Mouse (Mus musculus): Measurements from ENCODE around the gene Usp5.
"Not testable (repeated sequence)": the region's sequence is repeated elsewhere in the genome, so short reads cannot be mapped to it uniquely, and the experiment has no call there.

The Usp5 gene

GRCm38 (mm10) chr6:124811701-124812560 lies 17.4 kb downstream of the Usp5 start:
- DNase-seq (ENCODE audit: low spot score) = no peak

- DNase-seq (ENCODE audit: low spot score) = no peak
Measured at GRCm38 (mm10) chr6:124811403-124811665, 17.9 kb downstream of the Usp5 start.

DNA sequence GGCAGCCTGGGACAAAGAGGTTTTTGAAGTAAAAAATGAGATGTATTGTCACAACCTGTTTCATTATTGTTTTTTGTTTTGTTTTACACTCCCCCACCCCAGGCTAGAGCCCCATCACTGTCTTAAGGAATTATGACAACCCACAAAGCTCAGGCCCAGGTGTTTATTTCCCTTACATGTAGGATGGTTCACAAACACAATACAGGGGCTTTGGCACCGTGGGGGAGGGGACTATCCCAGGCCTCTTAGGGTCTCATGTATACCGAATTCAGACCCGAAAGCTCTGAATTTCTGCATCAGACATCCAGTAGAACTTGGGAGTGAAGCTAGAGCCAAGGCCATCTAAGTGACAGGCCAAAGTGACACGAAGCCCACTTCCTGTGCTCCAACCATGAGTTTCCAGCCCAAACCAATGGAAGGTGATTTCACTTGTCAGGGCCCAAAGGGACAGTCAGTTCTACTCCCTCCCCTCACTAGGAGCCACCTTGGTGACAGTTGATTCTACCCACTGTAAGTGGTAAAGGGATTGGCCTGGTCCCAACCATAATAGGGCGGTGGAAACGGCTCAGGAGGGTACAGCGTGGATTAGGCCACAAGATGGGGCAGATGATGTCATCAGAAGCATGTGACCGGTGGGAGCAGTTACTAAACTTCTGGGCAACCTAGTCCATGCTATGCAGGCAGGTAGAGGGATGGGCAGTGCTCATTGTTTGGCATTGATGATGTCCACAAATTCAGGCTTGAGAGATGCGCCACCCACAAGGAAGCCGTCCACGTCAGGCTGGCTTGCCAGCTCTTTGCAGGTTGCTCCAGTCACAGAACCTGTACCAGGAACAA lies 18.5 kb downstream of the Usp5 start:
- DNase-seq (ENCODE audit: low spot score) = not testable (repeated sequence)

DNA sequence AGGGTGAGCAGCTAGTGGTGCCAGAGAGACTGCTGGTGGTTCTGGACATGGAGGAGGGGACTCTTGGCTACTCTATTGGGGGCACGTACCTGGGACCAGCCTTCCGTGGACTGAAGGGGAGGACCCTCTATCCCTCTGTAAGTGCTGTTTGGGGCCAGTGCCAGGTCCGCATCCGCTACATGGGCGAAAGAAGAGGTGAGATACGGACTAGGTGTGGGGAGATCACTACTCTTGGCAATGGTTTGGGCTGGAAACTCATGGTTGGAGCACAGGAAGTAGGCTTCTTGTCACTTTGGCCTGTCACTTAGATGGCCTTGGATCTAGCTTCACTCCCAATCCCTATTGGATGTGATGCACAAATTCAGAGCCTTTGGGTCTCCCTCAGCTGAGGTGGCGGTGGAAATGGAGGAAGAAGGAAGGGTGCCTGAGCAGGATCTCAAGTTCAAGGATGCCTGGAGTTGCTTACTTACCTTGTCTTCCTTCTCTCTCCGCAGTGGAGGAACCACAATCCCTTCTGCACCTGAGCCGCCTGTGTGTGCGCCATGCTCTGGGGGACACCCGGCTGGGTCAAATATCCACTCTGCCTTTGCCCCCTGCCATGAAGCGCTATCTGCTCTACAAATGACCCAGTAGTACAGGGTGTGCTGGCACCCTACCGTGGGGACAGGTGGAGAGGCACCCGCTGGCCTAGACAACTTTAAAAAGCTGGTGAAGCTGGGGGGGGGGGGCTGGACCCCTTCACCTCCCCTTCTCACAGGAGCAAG lies 19.3 kb downstream of the Usp5 start:
- no peak for DNase-seq (ENCODE audit: low spot score)

GRCm38 (mm10) chr6:124809052-124809774 lies 20.1 kb downstream of the Usp5 start:
- DNase-seq (ENCODE audit: low spot score) = peak; percentile 81

DNA sequence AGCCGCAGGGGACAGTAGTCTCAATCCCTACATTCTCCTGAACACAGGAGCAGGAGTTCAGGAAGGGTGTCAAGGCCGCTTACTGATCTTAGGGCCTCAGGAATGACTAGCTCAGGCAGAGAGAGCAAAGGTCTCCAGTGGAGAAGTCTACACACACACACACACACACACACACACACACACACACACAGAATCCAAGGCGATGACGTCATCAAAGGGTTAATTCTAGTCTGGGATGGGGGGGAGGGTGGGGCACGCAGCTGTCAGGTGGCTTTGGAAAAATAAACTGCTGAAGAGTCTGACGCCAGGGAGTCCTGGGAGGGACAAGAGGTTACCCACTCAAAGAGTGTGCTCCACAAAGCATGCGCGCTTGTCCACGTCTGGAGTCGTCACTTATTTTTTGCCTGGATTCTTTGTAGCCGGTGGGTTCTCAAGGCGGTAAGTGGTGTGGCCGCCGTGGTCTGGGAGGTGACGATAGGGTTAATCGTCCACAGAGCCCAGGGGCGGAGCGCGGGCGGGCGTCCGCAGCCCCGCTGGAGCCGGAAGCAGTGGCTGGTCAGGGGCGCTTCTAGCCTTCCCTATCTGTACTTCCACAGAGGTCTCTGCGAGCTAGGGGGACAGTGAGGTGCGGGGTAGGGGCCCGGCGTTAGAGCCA lies 20.8 kb downstream of the Usp5 start, which contains the start of gene Spsb2:
TSS of gene Spsb2 (plus strand) at position 304 of the 655 bp plus-strand sequence.
- peak; percentile 56 for DNase-seq (ENCODE audit: low spot score)

- no peak for DNase-seq (ENCODE audit: low spot score)
Measured at GRCm38 (mm10) chr6:124807986-124808357, 21.3 kb downstream of the Usp5 start.

DNA sequence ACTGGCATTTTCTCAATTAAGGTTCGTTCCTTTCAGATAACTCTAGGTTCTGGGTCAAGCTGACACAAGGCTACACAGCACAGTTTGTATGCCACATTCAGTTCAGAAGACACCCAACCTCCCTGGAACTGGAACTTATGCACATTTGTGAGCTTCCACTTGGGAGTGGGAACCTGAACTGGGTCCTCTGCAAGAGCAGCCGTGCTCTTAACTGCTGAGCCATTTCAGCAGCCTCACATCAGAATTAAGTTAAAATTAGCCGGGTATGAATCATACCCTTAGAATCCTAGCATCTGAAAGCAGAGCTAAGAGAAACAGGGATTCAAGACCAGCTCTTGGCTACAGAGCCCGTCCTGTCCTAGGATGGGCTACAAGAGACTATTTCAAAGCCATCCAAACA lies 21.9 kb downstream of the Usp5 start:
- DNase-seq (ENCODE audit: low spot score) = no peak

DNA sequence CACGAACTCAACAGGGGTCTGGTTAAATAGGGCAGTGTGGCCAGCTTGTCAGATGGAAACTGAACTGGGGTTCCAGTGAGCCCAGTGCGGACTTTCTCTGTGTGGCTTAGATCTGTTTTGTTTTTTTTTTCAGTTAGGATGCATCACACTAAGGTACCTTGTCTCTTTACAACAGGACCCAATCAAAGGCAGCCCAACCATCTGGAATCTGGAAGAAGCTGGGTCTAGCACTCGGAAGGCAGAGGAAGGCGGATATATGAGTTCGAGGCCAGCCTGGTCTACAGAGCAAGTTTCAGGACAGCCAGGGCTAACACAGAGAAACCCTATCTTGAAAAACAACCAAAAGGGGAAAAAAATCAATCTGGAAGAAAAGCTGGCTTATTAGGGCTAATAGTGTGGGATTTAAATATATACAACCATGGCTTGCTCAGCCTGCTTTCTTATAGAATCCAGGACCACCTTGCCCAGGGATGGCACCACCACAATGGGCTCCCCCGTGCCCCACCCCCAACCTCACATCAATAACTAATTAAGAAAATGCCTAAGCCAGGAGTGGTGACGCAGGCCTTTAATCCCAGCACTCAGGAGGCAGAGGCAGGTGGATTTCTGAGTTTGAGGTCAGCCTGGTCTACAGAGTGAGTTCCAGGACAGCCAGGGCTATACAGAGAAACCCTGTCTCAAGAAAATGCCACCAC lies 22.7 kb downstream of the Usp5 start:
- DNase-seq (ENCODE audit: low spot score) = no peak

DNA sequence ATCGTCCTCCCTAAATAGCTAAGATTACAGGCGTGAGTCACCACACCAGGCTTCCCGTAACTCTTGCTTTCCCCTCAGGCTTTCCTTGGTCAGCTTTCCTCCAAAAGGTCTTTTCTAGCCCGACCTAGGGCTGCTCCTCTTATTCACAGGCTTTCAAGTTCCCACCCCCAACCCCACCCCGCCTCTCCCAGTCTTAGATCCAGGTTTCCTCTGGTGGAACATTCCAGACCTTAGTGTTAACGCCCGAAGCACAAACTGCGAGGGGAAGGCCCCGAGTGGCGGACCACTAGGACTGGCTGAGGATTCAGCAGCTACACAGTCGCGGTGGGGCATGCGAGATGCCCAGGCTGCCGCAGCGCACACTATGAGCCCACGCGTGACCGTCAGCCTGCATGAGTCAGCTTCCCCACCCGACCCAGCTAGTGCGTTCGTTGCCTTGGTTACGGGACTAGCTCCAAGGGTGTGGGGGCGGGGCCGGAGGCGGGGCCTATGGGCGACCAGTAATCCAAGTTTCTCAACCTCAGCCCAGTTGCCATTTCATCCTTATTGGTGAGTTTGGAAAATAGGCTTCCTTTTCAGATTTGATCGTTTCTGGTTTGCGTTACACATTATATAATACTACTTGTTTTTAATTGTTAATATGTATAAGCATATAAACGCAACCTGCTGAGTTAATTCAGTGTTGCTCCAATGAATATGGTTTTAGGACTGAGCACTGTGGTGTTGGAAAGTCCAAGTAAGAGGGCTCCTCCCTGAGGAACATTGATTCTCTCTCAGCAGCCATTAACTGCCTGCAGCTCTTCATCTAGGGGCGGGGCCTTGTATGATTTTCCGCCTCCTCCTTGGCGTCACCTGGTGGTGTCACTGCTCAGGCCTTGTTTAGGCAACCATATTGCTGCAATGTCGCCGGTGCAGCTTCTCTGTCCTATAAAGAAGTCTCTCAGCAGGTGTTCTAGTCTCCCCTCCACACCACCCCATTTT lies 23.7 kb downstream of the Usp5 start:
- peak; percentile 95 for DNase-seq (ENCODE audit: low spot score)

DNA sequence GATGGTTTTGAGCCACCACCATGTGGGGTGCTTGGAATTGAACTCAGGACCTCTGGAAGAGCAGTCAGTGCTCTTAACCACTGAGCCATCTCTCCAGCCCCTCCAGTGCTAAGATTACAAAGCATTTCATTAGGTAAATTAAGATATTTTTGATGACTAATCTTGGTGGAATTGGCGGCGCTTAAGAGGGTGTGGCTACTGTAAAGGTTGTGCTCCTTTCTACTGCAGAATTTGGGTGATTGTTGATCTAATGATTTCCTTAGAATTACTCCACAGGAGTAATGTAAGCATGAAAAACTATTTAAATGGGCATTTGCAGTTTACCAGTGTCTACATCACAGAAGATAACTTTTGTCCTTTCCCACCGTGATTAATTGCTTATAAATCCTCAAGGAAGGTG lies 24.9 kb downstream of the Usp5 start:
- no peak for DNase-seq (ENCODE audit: low spot score)

DNA sequence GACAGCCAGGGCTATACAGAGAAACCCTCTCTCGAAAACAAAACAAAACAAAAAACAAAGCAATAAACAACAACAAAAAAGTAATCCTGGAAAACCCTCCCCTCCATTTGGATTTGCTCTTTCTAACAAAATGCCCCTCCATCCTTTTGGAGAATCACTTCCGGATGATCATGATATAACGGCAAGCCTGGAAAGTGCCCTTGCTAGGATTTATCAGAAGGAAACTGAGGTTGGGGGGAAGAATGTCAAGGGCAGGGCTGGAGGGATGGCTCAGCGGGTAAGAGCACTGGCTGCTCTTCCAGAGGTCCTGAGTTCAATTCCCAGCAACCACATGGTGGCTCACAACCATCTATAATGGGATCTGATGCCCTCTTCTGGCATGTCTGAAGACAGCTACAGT lies 25.6 kb downstream of the Usp5 start:
- not testable (repeated sequence) for DNase-seq (ENCODE audit: low spot score)

- no peak for DNase-seq (ENCODE audit: low spot score)
Measured at GRCm38 (mm10) chr6:124803061-124803460, 26.2 kb downstream of the Usp5 start.

DNA sequence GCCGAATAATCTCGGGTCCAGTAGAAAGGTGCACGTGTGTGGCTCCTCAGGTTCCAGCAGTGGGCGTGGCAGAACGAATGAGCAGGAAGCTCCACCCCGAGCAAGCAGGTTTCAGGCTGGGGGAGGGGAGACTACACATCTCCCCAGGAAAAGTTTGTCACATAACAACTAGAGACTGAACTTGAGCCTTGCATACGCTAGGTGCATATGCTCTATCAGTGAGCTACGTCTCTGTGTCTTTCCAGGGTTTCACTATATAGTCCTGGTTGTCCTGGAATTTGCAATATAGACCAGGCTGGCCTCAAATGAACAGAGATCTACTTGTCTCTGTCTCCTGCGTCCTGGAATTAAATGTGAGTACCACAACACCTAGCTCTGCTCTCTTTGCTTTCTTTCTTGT lies 26.9 kb downstream of the Usp5 start:
- DNase-seq (ENCODE audit: low spot score) = not testable (repeated sequence)

GRCm38 (mm10) chr6:124796200-124796599 lies 33.1 kb downstream of the Usp5 start:
- no peak for DNase-seq (ENCODE audit: low spot score)

DNA sequence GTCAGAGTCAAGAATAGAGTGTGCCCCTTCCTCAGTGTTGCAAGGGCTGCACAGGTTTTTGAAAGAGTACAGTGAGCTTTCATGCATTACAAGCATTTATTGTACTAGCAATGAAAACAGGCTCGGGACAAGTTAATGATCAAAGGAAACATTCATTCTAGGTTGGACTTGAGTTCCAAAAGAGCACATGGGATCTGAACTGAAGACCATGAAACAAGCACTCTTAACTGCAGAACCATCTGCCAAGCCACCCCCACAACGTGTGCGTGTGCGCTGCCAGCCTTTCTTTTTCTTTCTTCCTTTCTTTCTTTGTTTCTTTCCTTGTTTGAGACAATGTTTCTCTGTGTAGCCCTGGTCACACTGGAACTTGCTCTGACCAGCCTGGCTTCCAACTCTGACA lies 33.5 kb downstream of the Usp5 start:
- no peak for DNase-seq (ENCODE audit: low spot score)

DNA sequence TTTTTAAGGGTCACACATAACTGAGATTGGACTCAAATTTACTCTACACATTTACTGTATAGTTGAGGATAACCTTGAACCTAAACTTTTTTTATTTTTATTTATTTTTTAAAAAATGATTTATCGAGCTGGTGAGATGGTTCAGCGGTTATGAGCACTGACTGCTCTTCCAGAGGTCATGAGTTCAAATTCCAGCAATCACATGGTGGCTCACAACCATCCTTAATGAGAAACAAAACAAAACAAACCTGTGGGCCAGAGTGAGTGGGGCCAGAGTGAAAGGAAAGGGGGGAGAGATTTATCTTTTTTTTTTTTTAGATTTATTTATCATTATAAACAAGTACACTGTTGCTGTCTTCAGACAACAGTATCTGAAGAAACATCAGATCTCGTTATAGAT lies 37.4 kb downstream of the Usp5 start:
- no peak for DNase-seq (ENCODE audit: low spot score)

DNA sequence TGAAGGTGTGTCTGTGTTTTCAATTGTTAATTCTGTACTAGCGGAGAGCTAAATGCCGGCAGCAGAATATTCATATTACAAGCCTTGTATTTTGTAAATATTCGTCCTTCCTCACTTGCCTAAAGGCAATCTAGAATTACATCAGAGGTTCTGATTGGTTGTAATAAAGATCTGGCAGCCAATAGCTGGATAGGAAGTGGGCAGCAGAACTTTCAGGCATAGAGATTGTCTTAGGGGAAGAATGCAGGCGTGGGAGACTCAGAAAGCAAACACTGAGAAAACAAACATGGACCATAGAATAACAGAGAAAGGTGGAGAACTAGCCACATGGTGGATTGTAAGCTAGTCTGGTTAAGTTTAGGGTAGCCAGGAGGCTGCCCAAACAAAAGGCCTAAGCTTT lies 39.2 kb downstream of the Usp5 start:
- DNase-seq (ENCODE audit: low spot score) = no peak

- DNase-seq (ENCODE audit: low spot score) = no peak
Measured at GRCm38 (mm10) chr6:124789519-124789918, 39.8 kb downstream of the Usp5 start.

GRCm38 (mm10) chr6:124787722-124788121 lies 41.6 kb downstream of the Usp5 start:
- no peak for DNase-seq (ENCODE audit: low spot score)
